Mouse (Mus musculus) thymus, postnatal 25 days (tissue): Measurements from ENCODE around the gene Csnk1d.

Source experiments
- DNase-seq: peaks from one replicate; pipeline ENCODE4 v3.0.0; 2022

Gene Csnk1d

DNA sequence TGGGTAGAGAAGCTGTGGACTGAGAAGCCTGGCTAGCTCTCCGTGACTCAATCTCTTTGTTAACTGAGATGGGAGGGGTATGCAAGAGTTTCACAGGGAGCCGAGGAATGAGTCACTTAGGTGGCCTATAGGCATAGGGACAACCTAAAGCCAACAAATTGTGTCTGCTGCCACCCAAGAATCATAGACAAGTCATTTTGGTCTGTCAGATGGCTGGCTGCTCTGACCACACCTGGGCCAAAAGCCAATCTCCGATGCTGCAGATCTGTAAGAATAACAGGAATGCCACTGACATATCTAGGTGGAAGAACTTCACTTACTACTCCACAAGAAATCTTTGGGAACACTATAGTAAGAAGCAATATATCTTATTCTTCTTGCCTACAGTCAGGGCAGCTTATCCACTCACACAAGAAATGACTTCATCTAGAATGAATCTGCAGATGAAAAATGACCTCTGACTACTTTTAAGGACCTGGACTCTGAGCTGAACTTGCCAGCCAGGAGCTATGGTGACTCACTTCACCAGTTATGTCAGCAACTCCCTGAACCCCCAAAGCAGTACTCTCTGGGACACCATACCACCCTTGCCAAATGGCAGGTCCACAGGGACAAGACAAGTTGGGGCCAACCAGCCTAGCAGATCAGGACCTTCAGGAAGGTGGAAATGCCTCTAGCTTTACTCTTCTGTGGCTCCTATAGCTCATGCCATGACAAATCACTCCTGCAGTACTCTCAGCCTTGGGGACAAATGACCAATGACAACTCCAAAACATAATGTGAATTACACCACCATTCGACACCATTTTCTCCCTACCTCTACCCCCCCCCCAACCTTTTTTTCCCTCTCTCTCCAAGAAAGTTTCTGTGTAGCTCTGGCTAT, 6.4 kb downstream of the Csnk1d start:
- DNase-seq: no peak

- DNase-seq: no peak
Observed at GRCm38 (mm10) chr11:120982459-120982858, 8.7 kb downstream of the Csnk1d start.

DNA sequence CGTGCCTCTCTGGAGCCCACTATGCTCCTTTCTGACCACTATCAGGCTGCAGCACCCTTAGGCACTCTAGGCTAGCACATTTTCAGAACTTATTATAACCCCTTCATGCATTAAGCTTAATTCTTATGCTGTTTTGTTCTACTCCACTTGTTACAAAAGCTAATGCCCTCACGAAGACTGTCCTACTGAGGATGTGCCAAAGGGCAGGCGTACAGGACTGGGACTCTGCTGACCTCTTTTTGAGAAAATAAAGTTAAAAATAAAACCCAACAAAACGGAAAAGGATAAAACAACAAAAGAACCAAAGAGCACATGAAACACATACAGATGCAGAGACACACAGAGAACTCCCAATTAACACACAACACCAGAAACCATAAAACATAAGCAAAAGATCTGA, 9.5 kb downstream of the Csnk1d start:
- no peak for DNase-seq

GRCm38 (mm10) chr11:120980427-120981035, 10.6 kb downstream of the Csnk1d start:
- no peak for DNase-seq

- DNase-seq: no peak
Observed at GRCm38 (mm10) chr11:120979711-120980426, 11.3 kb downstream of the Csnk1d start.

DNA sequence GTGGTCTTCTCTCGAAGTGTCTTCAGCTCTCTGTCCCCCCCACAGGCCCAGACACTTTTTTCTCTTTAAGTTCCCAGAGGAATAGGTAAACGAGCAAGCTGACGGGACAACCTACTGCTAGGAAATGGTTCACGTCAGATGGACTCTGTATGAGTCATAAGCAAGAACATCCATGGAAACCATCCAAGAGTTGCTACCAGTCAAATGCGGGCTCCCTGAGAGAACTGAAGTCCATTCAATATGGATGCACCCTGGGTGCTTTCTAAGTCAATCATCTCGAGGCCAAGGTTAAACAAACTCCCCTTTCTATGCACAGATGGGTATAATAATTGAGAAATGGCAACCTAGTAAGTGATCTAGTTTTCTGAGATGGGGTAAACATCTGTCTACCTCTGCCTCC, 17.8 kb downstream of the Csnk1d start:
- DNase-seq: no peak

GRCm38 (mm10) chr11:120971237-120971636, 19.9 kb downstream of the Csnk1d start:
- DNase-seq: no peak

GRCm38 (mm10) chr11:120969742-120970141, 21.4 kb downstream of the Csnk1d start:
- DNase-seq: no peak

DNA sequence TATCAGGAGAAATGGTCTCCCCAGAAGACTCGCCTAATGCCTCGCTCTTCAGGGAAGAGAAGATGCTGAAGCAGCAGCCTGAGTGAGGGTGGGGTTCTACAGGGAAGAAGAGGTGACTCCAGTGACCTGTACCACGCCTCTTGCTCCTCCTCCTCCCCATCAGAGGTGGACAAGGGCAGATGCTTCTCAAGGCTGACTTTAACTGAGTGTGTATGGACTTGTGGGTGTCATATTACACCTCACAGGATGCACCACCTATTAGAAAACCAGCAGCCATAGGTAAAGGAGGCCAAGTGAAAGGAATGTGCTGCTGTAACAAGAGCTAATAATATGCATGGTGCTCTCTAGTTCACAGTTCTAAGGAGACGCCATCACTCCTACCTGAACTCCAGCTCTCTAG, 25.5 kb downstream of the Csnk1d start:
- no peak for DNase-seq

DNA sequence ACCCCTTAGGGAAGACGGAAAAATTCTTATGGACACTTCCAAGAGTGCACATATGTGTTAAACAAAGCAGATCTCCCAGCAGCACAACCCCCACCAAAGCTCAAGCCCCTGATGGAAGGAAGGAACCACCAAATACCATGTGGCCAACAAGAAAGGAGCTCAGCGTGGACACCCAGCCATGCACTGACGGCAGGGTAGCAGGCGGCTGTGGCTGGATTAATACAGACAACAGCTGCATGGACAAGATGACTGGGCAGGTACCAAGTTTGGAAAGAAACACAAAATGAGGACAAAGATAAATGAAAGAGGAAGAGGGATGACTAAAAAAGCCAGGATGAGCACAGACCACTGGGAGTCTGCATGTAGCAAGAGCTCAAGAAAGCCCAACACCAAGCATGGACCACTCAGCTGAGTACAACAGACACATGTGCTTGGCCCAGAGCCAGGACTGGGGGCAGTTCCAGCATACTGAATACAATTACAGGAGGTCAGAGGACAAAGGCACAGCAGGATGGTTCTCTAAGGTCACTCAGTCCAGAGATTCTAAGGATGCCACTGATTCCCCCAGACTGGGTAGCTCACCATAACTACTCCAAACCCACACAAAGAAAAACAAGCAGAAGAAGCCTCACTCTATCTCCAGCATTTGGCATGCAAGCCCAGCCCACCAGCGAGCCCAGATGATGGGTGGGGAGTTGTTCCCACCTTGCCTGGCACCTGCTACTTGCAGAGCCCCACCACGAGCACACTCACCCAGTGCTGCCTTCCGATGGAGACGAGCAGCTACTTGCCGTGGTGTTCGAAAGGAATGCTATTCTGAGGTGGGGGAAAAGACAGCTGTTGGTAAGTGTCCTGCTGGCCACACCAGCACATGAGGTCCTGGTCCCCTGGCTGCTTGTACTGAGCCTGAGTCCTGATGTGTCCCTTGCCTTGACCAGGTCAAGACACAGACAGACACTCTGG, 26.7 kb downstream of the Csnk1d start:
- DNase-seq: no peak

DNA sequence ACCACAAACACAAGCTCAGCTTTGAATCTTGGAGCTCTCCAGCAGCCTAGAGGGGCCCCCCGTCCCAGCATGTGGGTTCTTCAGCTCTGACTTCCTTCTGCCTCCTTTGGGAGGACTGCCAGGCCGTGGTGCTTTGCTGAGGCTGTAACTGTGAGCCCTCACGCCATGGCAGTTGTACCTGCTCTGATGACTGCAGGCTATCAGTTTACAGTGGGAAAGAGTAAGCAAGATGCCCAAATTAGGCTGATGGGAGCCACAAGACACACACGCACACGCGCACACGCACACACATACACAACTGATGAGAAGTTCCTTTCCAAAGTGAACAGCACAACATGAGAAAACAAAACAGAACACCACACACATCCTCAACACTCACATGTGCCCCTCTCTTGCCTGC, 28.2 kb downstream of the Csnk1d start:
- DNase-seq: no peak

- no peak for DNase-seq
Observed at GRCm38 (mm10) chr11:120962050-120962771, 28.9 kb downstream of the Csnk1d start.

DNA sequence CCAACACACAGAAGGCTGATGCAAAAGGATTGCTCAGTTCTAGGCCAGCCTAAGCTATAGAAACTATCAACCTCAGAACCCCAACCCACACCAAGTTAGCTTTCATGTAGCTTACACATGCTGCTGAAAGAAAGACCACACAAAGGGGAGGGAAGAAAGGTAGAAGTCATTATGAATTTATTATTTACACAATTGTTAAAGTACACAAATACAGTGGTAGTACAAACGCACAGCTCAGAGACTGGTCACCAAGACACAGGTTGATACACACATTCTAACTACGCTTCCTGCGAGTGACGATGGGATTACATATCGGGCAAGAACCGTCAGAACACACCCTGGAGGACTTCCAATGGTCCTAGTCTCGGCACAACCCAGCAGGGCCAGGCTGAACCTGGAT, 29.5 kb downstream of the Csnk1d start:
- DNase-seq: no peak

- DNase-seq: no peak
Observed at GRCm38 (mm10) chr11:120960248-120960647, 30.9 kb downstream of the Csnk1d start.

DNA sequence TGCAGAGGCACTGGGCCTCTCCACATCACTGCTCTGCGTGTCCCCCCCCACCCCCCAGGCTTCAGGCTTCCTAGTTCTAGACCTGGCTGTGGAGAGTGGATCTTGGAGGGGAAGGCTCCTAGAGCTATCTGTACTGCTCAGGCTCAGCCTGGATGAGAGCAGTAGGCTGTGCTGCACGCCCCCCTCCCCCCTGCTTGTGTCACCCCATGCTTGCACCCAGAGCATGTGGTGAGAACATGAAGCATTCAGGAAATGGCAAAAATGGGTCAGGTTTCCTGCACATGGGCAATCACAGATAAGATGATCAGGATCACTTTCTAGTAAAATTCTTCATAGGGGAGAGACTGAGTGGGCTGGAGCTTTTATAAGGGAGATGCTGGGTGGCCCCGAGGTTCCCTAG, 31.6 kb downstream of the Csnk1d start:
- no peak for DNase-seq

DNA sequence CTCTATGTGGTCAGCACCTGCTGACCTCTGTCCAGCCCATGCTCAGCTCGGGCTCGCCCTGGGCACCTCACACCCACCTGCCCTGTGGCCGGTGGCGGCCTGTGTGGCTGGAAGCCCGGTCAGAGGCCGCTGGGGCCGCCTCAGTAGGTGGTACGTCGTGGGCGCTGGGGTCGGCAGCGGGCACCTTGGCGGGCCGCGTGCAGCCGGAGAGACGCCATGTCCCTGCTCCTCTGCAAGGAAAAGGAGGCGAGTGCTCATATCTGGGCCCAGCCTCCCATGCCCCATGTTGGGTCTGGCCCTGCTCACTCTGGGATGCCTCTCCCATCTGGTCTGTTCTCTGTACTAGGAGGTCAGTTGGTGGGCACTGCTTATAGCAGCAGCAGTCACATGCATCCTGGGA, 32.1 kb downstream of the Csnk1d start:
- no peak for DNase-seq

- no peak for DNase-seq
Observed at GRCm38 (mm10) chr11:120957731-120958257, 33.3 kb downstream of the Csnk1d start.

DNA sequence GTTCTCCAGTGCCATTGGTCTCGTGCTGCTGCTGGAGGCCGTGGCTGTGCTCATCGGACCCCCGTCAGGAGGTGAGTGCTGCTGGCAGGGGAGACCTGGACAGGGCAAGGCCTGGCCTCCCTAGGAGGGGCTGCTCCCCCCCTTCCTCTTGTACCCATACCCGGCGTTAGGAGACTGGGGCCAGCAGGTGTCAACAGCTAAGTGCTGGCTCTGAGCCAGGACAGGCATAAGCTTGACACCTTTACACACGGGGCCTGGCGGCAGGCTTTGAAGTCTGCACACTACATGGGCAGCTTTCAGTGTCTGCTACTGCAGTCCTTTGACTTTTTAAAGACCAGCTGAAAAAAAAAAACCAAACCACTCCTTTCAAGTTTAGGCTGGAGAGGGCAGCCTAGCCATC, 34.1 kb downstream of the Csnk1d start:
- DNase-seq: no peak

- no peak for DNase-seq
Observed at GRCm38 (mm10) chr11:120955701-120956100, 35.4 kb downstream of the Csnk1d start.

DNA sequence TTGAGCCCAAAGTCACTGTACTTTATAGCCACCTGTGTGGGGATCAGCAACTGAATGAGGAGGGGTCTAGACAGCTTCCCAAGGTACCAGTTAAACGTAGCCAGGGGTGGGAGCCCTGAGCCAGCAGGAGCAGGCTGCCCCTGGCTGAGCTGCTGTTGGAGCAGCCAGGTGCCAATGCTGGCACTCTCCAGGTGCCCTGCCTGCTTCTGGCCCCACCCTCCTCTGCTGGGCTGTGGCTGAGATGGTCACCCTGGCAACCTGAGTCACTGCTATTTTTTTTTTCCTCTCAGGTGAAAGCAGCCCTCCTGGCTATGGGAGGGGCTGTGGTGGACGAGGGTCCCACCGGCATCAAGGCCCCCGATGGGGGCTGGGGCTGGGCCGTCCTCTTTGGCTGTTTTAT, 36.2 kb downstream of the Csnk1d start:
- no peak for DNase-seq
